Mouse (Mus musculus) frontal cortex, postnatal 25 days (tissue): ENCODE measurements around the gene Ubtd2.

ENCODE experiments used
- DNase-seq, 2 experiments: peaks; one replicate each; pipeline ENCODE4 v3.0.0; 2022; ENCODE audit warnings: low spot score in 2 of 2

Gene Ubtd2

GRCm38 (mm10) chr11:32518770-32519169 is 63.6 kb downstream of the Ubtd2 start:
- DNase-seq: no peak

- DNase-seq: no peak
Observed at GRCm38 (mm10) chr11:32519354-32519753, 64.2 kb downstream of the Ubtd2 start.

GRCm38 (mm10) chr11:32521246-32521645 is 66.1 kb downstream of the Ubtd2 start:
- DNase-seq: no peak

GRCm38 (mm10) chr11:32524122-32524920 is 69.2 kb downstream of the Ubtd2 start:
- no peak for DNase-seq

- DNase-seq: no peak
Observed at GRCm38 (mm10) chr11:32527006-32527405, 71.8 kb downstream of the Ubtd2 start.

- no peak for DNase-seq
Observed at GRCm38 (mm10) chr11:32530151-32530550, 75.0 kb downstream of the Ubtd2 start.

- DNase-seq: no peak
Observed at GRCm38 (mm10) chr11:32531871-32532764, 76.9 kb downstream of the Ubtd2 start, which contains the start of gene Efcab9. Gene Efcab9, minus strand, starts transcription at chr11:32532081.

GRCm38 (mm10) chr11:32532765-32533481 is 77.8 kb downstream of the Ubtd2 start, which contains the start of gene Stk10:
Gene Stk10, plus strand, starts transcription at chr11:32533305.
- peak; percentile 69 to 80 for DNase-seq

GRCm38 (mm10) chr11:32533482-32534261 is 78.5 kb downstream of the Ubtd2 start:
- no peak for DNase-seq

GRCm38 (mm10) chr11:32534453-32535075 is 79.4 kb downstream of the Ubtd2 start:
- no peak for DNase-seq

- no peak for DNase-seq
Observed at GRCm38 (mm10) chr11:32535646-32536045, 80.5 kb downstream of the Ubtd2 start.

GRCm38 (mm10) chr11:32536954-32537353 is 81.8 kb downstream of the Ubtd2 start:
- DNase-seq: no peak

- DNase-seq: no peak
Observed at GRCm38 (mm10) chr11:32538435-32538834, 83.3 kb downstream of the Ubtd2 start.

GRCm38 (mm10) chr11:32538846-32539245 is 83.7 kb downstream of the Ubtd2 start:
- DNase-seq: no peak

- no peak for DNase-seq
Observed at GRCm38 (mm10) chr11:32539717-32540116, 84.5 kb downstream of the Ubtd2 start.

- DNase-seq: no peak
Observed at GRCm38 (mm10) chr11:32540463-32540862, 85.3 kb downstream of the Ubtd2 start.

GRCm38 (mm10) chr11:32542181-32542580 is 87.0 kb downstream of the Ubtd2 start:
- no peak for DNase-seq

GRCm38 (mm10) chr11:32542687-32543411 is 87.7 kb downstream of the Ubtd2 start:
- DNase-seq: no peak

- DNase-seq: no peak
Observed at GRCm38 (mm10) chr11:32544041-32544440, 88.9 kb downstream of the Ubtd2 start.

GRCm38 (mm10) chr11:32544497-32544896 is 89.3 kb downstream of the Ubtd2 start:
- no peak for DNase-seq
